Mouse (Mus musculus): Measurements from ENCODE around the gene Ino80. TPM values are rescaled to one million over a fixed set of nuclear protein-coding genes. Genes with fewer than 3 reads are reported as not detected.

Gene Ino80
- polyA plus RNA-seq, 1 experiment from 2014 or later = 3.2 TPM

DNA sequence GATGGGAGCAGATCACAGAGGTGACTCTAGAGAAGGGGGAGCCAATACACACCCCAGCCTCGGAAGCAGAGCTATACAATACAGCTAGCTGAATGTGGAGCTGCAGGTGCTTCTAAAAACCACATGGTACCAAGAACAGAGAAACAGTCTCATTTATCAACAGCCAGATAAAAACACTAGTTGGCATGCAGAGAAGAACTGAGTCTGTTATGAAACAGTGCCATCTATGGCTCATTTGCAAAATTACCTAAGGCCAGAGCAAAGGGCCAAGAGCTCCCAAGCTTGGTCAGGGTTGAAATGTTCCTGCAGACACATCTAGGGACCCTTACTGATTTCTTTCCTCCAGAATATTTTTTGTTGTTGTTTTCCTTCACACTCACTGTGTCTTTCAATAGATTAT is 63.7 kb downstream of the Ino80 start:
- Histone ChIP-seq H3K4me1 (ENCODE audit: insufficient read depth, low read depth, low read length) (no peaks in the 10 kb centered on the region), H3K4me3 (ENCODE audit: low read depth, low read length) (no peak overlapping the region), H3K9ac (replicated peaks; ENCODE audit: low read depth) (no peak overlapping the region), H3K27me3 (replicated peaks; ENCODE audit: insufficient read depth, low read length) (no peaks in the 10 kb centered on the region), H3K36me3 (ENCODE audit: insufficient read depth, low read length) (peaks cover 11% of the 10 kb centered on the region; the same call in 1 of the 2 replicates), H3K9me3 (ENCODE audit: low read length) (no peaks in the 10 kb centered on the region), H3K27ac (ENCODE audit: low read length) (no peak overlapping the region), H3K4me2 (replicated peaks; ENCODE audit: low read depth, low read length) (no peak overlapping the region)
- WGBS = 27% methylated on average over 1 of the region's 1 CpGs
- TF ChIP-seq CTCF (IDR thresholded peaks at IDR 0.05) (peak; percentile 84), EP300 (IDR thresholded peaks at IDR 0.05) (no peak)
- peak; percentile 56; the same call in 1 of the 2 replicates for ATAC-seq
- peak; percentile 82 for DNase-seq (ENCODE audit: low spot score)

- no peak for TF ChIP-seq CTCF (IDR thresholded peaks at IDR 0.05)
- TF ChIP-seq EP300 (IDR thresholded peaks at IDR 0.05) = peak; percentile 52; the same call in 1 of the 2 replicates
- Histone ChIP-seq H3K4me3 (ENCODE audit: low read depth, low read length) (no peak overlapping the region), H3K27ac (ENCODE audit: low read length) (no peak overlapping the region), H3K27me3 (replicated peaks; ENCODE audit: insufficient read depth, low read length) (no peaks in the 10 kb centered on the region), H3K36me3 (ENCODE audit: insufficient read depth, low read length) (peaks cover 4% of the 10 kb centered on the region; the same call in 1 of the 2 replicates), H3K9me3 (ENCODE audit: low read length) (no peaks in the 10 kb centered on the region), H3K9ac (replicated peaks; ENCODE audit: low read depth) (no peak overlapping the region), H3K4me1 (ENCODE audit: insufficient read depth, low read depth, low read length) (peaks cover 6% of the 10 kb centered on the region; the same call in 1 of the 2 replicates), H3K4me2 (replicated peaks; ENCODE audit: low read depth, low read length) (no peak overlapping the region)
- WGBS = 46% methylated on average over 2 of the region's 2 CpGs
- peak; percentile 9 for DNase-seq (ENCODE audit: low spot score)
- ATAC-seq = 0 out of 2 replicates have a peak, but pooled peaks have one; percentile 25
Observed at GRCm38 (mm10) chr2:119411674-119412073, 65.8 kb downstream of the Ino80 start.

DNA sequence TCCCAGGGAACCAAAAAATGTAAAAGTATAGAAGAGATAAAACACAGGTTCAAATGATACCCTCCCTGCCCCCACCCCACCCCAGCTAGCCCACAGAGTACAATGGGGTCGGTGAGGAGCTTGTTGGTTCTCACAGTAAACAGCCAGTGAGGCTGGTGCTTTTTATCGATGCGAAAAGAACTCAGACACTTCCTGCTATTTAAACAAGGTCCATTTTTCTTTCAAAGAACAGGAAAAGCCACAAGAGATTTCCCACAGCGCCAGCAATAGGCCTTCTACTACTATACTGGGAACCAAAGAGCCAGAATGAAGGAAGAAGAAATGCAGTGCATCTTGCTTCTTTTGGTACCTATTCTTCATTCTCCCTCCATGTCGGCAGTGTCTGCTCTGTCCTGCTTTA is 66.5 kb downstream of the Ino80 start:
- Histone ChIP-seq H3K4me1 (ENCODE audit: insufficient read depth, low read depth, low read length) (peaks cover 6% of the 10 kb centered on the region; the same call in 1 of the 2 replicates), H3K27me3 (replicated peaks; ENCODE audit: insufficient read depth, low read length) (no peaks in the 10 kb centered on the region), H3K4me3 (ENCODE audit: low read depth, low read length) (no peak overlapping the region), H3K9me3 (ENCODE audit: low read length) (no peaks in the 10 kb centered on the region), H3K4me2 (replicated peaks; ENCODE audit: low read depth, low read length) (no peak overlapping the region), H3K9ac (replicated peaks; ENCODE audit: low read depth) (no peak overlapping the region), H3K36me3 (ENCODE audit: insufficient read depth, low read length) (peaks cover 4% of the 10 kb centered on the region; the same call in 1 of the 2 replicates), H3K27ac (ENCODE audit: low read length) (no peak overlapping the region)
- 0 out of 2 replicates have a peak, but pooled peaks have one; percentile 12 for ATAC-seq
- WGBS = 53% methylated on average over 5 of the region's 5 CpGs
- DNase-seq (ENCODE audit: low spot score) = peak; percentile 17
- TF ChIP-seq EP300 (IDR thresholded peaks at IDR 0.05) = peak; percentile 65
- no peak for TF ChIP-seq CTCF (IDR thresholded peaks at IDR 0.05)

DNA sequence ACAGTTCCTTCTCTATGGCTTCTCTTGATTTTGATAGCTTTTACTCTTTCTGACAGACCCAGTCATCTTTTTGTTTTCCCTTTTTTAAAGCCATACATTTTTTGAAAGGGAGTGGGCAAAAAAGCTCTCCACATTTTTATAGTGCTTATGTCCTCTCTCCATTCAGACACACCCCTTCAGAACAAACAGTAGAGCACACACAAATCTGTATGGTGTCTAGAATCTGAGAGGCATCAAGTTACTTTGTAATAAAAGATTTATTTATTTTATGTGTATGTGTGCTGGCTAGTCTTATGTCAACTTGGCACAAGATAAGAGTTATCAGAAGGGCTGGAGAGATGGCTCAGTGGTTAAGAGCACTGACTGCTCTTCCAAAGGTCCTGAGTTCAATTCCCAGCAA is 68.8 kb downstream of the Ino80 start:
- peak; percentile 47 for ATAC-seq
- H3K4me1 ChIP-seq (ENCODE audit: insufficient read depth, low read depth, low read length) = peaks cover 6% of the 10 kb centered on the region; the same call in 1 of the 2 replicates
- peaks cover 7% of the 10 kb centered on the region for H3K36me3 ChIP-seq (ENCODE audit: insufficient read depth, low read length)
- DNase-seq (ENCODE audit: low spot score) = peak; percentile 72
- peak overlapping the region; percentile 68 for H3K27ac ChIP-seq (ENCODE audit: low read length)
- no peak overlapping the region for H3K4me2 ChIP-seq (replicated peaks; ENCODE audit: low read depth, low read length)
- TF ChIP-seq EP300 (IDR thresholded peaks at IDR 0.05) (no peak), CTCF (IDR thresholded peaks at IDR 0.05) (no peak)
- no peak overlapping the region for H3K9ac ChIP-seq (replicated peaks; ENCODE audit: low read depth)
- no peaks in the 10 kb centered on the region for H3K27me3 ChIP-seq (replicated peaks; ENCODE audit: insufficient read depth, low read length)
- no peaks in the 10 kb centered on the region for H3K9me3 ChIP-seq (ENCODE audit: low read length)
- no peak overlapping the region for H3K4me3 ChIP-seq (ENCODE audit: low read depth, low read length)

DNA sequence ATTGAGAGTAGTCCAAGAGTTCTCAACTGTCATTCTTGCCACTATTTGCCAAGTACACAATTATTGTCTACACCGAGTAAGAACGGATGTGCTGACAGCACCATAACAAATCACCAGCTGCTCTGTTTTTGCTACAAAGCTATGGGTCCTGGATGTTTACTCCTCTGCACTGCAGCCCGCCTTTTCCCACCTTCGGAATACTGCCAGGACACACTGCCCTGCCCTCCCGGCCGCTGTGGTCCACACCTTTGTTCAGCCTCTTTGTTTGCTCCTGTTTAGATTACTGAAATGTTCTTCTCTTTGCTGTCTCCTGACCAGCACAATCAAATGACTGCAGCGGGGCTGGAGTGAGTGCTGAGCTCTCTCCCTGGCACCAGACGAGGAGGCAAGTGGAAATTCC is 69.2 kb downstream of the Ino80 start:
- H3K4me3 ChIP-seq (ENCODE audit: low read depth, low read length) = no peak overlapping the region
- ATAC-seq = peak; percentile 91
- TF ChIP-seq CTCF (IDR thresholded peaks at IDR 0.05) (no peak), EP300 (IDR thresholded peaks at IDR 0.05) (no peak; the same call in 1 of the 2 replicates)
- no peaks in the 10 kb centered on the region for H3K27me3 ChIP-seq (replicated peaks; ENCODE audit: insufficient read depth, low read length)
- H3K27ac ChIP-seq (ENCODE audit: low read length) = peak overlapping the region; percentile 68
- peaks cover 7% of the 10 kb centered on the region for H3K36me3 ChIP-seq (ENCODE audit: insufficient read depth, low read length)
- H3K9me3 ChIP-seq (ENCODE audit: low read length) = no peaks in the 10 kb centered on the region
- peaks cover 6% of the 10 kb centered on the region; the same call in 1 of the 2 replicates for H3K4me1 ChIP-seq (ENCODE audit: insufficient read depth, low read depth, low read length)
- DNase-seq (ENCODE audit: low spot score) = peak; percentile 68
- WGBS = 22% methylated on average over 8 of the region's 8 CpGs
- no peak overlapping the region for H3K9ac ChIP-seq (replicated peaks; ENCODE audit: low read depth)
- no peak overlapping the region for H3K4me2 ChIP-seq (replicated peaks; ENCODE audit: low read depth, low read length)

DNA sequence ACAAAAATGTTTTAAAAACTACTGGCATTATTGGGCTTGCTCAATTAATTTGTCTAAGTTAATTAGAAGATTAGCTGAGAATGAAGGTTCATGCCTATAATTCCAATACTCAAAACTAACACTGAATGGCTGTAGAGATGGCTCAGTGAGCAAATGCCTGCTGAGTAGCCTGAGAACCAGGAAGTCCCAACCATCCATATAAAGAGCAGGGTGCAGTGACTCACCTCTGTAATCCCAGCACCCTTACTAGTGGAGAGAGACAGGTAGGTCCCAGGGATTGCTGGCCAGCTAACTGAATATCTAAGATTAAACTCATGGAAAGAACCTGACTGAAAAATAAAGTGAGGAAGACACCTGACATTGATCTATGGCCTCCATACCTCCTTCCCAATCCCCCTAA is 78.2 kb downstream of the Ino80 start:
- H3K27me3 ChIP-seq (replicated peaks; ENCODE audit: insufficient read depth, low read length) = no peaks in the 10 kb centered on the region
- H3K4me2 ChIP-seq (replicated peaks; ENCODE audit: low read depth, low read length) = no peak overlapping the region
- H3K9ac ChIP-seq (replicated peaks; ENCODE audit: low read depth) = no peak overlapping the region
- DNase-seq (ENCODE audit: low spot score) (no peak), ATAC-seq (no peak)
- H3K9me3 ChIP-seq (ENCODE audit: low read length) = no peaks in the 10 kb centered on the region
- no peak for TF ChIP-seq CTCF (IDR thresholded peaks at IDR 0.05)
- TF ChIP-seq EP300 (IDR thresholded peaks at IDR 0.05) = no peak
- no peak overlapping the region for H3K4me3 ChIP-seq (ENCODE audit: low read depth, low read length)
- H3K4me1 ChIP-seq (ENCODE audit: insufficient read depth, low read depth, low read length) = no peaks in the 10 kb centered on the region
- H3K27ac ChIP-seq (ENCODE audit: low read length) = no peak overlapping the region
- no peaks in the 10 kb centered on the region for H3K36me3 ChIP-seq (ENCODE audit: insufficient read depth, low read length)

- DNase-seq (ENCODE audit: low spot score) (no peak), ATAC-seq (no peak)
- Histone ChIP-seq H3K4me2 (replicated peaks; ENCODE audit: low read depth, low read length) (no peak overlapping the region), H3K4me1 (ENCODE audit: insufficient read depth, low read depth, low read length) (no peaks in the 10 kb centered on the region), H3K27me3 (replicated peaks; ENCODE audit: insufficient read depth, low read length) (no peaks in the 10 kb centered on the region), H3K27ac (ENCODE audit: low read length) (no peak overlapping the region), H3K9me3 (ENCODE audit: low read length) (no peaks in the 10 kb centered on the region), H3K4me3 (ENCODE audit: low read depth, low read length) (no peak overlapping the region), H3K36me3 (ENCODE audit: insufficient read depth, low read length) (no peaks in the 10 kb centered on the region; the same call in 1 of the 2 replicates), H3K9ac (replicated peaks; ENCODE audit: low read depth) (no peak overlapping the region)
- WGBS = 77% methylated on average over 1 of the region's 1 CpGs
- TF ChIP-seq EP300 (IDR thresholded peaks at IDR 0.05) (no peak), CTCF (IDR thresholded peaks at IDR 0.05) (no peak)
Observed at GRCm38 (mm10) chr2:119398665-119399064, 78.8 kb downstream of the Ino80 start.
